Mouse (Mus musculus): Measurements from ENCODE around the gene Sez6l. TPM values are rescaled to one million over a fixed set of nuclear protein-coding genes. Genes with fewer than 3 reads are reported as not detected.
"Not testable (repeated sequence)": the region's sequence is repeated elsewhere in the genome, so short reads cannot be mapped to it uniquely, and the experiment has no call there.

Sez6l gene
- total RNA-seq, 2 experiments from 2014 or later: 226 to 228 TPM

DNA sequence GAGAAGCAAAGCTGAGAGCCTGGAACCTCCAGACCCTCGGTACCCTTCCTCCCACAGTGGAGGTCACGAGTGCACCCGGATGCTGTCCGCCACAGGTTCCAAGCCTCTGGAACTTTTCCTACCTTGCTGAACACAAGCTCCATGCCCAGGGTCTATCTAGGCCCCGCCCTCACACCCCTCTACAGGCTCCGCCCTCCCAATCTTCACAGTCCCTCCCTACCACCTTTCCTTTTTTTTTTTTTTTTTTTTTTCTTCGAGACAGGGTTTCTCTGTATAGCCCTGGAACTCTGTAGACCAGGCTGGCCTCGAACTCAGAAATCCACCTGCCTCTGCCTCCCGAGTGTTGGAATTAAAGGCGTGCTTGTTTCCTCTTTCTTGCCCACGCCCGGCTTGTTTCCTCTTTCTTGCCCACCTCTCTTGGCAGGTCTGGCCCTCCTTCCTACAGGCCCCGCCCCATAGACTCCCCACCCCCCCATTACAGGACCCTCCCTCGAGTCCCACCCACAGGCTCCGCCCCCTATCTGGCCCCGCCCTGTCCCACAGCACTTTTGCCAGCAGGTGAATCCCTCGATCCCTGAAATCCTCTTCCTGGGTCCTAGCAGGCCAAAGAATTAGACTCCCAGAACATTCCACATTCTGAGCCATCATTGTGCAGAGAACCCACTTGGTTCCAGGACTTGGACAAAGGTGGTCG is 128.1 kb downstream of the Sez6l start, which contains the start of gene Gm6588:
Gene Gm6588 (plus strand): TSS at position 680 of the 694 bp plus-strand sequence.
- no peak for DNase-seq (ENCODE audit: low spot score in 2 of 2)

DNA sequence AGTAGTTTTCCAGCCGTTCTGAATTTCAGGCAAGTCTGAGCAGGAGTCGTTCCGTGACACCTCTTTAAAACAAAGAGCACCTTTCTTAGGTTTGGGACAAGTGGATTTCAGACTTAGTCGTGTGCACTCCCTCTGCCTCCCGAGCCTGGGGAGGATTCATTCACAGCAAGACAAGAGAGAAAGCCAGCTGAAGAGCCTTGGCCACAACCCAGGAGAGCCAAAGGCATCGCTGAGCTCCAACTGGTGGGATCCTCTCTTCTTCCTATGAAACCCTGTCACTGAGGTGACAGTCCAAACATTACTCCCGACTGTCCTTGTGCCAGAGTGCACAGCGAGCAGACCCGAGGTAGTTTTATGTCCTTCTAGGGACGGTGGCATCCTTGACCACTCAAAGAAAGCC is 138.4 kb downstream of the Sez6l start:
- DNase-seq (ENCODE audit: low spot score in 2 of 2): no peak

DNA sequence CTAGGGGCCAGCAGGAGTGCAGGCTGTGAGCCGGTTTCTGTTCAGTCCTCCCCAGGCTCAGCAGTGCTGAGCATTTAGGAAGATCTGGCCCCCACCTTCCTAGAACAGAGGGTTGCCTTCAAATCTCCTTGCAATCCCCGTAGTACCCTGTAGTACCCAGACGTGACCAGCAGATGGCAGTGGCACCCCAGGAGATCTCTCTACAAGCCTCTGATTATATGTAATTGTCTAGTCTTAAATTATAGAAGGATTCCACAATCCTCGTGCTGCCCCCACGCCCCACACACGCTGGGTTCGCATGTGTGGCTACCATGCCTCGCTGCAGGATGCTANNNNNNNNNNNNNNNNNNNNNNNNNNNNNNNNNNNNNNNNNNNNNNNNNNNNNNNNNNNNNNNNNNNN is 144.0 kb downstream of the Sez6l start:
- DNase-seq (ENCODE audit: low spot score in 2 of 2): peak; percentile 77 to 94

DNA sequence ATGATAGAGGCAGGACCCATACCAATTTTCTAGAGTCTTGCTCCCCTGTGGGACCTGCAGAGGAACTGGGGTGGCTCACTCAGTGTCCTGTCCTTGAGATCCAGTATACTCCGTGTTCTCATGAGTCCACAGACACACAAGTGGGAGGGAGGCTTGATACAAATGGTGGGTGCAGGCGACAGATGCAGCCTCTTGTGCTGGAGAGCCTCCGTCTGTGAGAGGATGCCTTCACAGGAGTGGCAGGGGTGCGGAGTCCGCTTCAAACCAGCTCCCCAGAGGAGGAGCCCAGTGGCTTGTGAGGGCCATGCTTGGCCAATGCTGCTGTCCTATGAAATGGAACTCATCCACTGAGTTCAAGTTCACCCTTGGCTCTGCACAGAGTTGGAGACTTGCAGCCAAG is 145.0 kb downstream of the Sez6l start:
- peak in 1 of 2 experiments; percentile 79 for DNase-seq (ENCODE audit: low spot score in 2 of 2)

DNA sequence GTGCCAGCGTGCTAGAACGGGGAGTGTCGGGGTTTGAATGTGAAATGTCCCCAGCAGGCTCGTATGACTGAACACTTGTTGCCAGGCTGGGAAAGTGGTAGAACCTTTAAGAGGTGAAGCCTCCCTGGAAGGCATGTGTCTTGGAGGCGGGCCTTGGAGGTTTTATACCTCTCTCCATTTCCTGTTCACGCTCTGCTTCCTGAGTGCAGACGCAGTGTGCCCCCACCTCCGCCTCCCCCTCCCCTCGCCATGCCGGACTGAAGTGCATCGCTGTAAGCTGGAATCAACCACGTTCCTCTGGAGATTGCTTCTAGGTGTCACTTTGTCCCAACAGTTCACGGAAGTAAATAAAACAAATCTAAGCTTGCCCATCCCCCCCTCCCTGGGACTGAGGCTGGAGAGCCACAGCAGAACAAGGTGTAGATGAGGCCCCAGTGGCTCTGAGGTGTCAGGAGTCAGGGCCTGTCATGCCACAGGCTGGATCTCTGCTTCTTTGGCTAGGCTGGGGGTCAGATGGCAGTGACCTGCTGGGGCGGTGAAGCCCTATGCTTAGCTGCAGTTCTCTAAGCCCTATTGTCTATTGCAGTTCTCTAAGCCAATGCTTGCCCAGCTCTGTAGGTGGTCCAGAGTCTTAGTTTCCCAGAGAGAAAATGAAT is 145.7 kb downstream of the Sez6l start:
- DNase-seq (ENCODE audit: low spot score in 2 of 2): no peak

DNA sequence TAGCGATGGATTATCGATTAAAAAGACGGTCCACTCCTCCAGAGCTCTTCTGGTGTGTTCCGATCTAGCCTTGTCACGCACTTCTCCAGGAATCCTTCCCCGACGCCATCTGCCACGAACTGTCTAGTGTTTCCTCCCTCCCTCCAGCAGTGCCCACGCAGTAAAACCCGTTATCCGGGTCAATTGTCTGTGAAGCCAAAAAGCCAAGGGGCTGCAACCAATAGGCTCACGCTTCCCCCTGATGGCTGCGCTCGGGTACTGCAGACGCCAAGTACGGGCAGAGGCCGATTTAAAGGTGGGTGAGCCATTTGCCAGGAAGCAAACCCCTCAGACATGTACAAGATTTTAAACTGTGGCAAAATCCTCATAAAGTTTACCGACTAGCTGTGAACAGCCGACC is 148.0 kb downstream of the Sez6l start:
- peak; percentile 60 to 76 for DNase-seq (ENCODE audit: low spot score in 2 of 2)

DNA sequence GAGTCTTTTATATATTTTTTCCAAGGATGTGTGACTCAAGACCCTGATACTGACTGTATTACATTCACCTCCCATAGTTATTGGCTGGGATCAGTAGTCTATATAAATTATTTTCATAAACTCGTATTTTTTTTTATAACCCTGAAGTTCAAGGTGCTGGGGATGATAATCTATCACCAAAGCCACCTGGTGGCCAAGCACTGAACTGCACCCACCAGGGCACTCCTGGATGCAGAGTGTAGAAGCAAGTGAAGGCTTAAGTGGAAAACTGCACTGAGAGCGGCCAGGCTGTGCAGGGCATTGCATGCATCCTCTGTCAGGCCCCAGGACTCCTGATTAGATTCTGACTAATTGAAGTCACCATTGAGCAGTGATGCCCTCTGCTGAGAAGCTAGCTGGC is 149.7 kb downstream of the Sez6l start:
- peak in 1 of 2 experiments; percentile 84 for DNase-seq (ENCODE audit: low spot score in 2 of 2)

DNA sequence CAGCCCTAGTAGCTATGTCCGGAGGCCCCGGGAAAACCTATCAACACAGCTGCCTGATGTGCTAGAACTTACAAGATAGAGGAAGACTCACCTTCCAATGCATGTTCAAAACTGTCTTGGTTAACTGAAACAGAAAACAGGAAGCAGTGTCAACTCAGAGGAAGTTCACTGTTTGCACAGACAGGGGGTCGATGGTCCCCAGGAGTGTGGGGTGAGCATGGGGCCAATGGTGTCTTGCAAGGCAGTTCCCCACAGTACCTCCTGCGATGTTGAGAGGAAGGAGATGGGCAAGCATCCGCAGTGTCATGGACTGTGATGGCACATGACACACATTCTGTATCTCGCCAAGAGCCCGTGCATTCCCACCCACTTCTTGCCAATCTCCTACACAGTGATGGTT is 150.3 kb downstream of the Sez6l start:
- no peak for DNase-seq (ENCODE audit: low spot score in 2 of 2)

DNA sequence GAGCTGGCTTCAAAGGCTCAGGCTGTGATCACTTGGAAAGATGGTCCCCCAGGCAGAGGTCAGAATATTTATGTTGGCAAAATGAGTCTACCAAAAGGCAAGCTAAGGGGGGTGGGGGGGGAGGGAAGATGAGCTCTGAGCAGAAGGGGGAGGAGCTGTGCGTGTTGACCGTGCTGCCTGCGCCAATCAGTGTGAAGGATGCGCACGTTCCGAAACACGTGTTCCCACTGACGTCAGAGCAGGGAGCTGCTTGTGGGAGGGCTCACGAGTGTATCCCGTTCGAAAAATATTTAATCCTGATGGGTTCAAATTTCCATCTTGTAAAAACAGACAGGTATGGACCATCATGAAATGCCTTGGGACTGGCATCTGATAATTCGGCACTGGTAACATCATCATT is 157.4 kb downstream of the Sez6l start:
- no peak for DNase-seq (ENCODE audit: low spot score in 2 of 2)

DNA sequence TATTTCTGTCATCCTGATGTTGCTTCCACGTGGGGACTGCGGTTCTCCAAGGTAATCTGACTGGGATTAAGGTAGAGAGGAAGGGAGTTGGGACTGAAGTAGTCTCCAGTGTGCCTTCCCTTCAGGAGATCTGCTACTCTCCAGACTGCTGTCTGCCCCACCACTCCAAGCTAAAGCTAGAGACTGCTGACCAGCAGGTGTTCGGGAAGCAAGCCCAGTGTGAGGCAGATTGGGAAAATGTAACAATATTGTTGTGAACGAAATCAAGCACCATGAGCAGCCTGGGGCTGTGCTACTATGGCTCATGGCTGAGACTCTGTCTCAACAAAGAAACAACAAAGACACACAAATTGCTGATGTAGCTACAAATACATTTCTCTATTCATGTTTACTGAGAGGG is 159.0 kb downstream of the Sez6l start:
- DNase-seq (ENCODE audit: low spot score in 2 of 2): no peak

DNA sequence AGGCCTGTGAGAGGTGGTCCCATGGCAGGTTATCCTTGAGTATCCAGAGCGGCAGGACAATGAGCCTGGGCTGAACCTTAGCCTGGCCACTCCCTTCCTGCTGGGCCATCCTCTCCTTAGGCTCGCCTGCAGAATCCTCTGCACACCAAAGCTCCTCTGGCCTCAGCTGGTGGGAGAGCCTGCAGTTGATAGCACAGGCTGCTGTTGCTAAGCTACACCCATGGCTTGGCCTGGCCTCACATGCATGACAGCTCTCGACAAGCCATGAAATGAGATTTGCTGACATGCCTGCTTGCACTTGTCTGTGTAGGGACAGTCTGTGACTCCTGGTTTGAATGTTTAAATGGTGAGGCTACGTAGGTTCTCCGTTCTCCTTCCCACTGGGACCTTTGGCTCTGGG is 160.3 kb downstream of the Sez6l start:
- DNase-seq (ENCODE audit: low spot score in 2 of 2): no peak

DNA sequence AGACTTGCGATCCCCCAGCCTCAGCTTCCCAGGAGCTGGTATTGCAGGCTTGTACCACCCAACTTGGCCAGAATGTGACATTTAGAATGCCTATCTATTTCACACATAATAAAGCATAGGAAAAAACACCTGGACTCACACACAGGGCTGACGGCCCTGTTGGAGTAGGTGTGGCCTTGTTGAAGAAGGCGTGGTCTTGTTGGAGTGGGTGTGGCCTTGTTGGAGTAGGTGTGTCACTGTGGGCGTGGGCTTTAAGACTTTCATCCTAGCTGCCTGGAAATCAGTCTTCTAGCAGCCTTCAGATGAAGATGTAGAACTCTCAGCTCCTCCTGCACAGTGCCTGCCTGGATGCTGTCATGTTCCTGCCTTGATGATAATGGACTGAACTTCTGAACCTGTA is 164.2 kb downstream of the Sez6l start:
- not testable (repeated sequence) for DNase-seq (ENCODE audit: low spot score in 2 of 2)

DNA sequence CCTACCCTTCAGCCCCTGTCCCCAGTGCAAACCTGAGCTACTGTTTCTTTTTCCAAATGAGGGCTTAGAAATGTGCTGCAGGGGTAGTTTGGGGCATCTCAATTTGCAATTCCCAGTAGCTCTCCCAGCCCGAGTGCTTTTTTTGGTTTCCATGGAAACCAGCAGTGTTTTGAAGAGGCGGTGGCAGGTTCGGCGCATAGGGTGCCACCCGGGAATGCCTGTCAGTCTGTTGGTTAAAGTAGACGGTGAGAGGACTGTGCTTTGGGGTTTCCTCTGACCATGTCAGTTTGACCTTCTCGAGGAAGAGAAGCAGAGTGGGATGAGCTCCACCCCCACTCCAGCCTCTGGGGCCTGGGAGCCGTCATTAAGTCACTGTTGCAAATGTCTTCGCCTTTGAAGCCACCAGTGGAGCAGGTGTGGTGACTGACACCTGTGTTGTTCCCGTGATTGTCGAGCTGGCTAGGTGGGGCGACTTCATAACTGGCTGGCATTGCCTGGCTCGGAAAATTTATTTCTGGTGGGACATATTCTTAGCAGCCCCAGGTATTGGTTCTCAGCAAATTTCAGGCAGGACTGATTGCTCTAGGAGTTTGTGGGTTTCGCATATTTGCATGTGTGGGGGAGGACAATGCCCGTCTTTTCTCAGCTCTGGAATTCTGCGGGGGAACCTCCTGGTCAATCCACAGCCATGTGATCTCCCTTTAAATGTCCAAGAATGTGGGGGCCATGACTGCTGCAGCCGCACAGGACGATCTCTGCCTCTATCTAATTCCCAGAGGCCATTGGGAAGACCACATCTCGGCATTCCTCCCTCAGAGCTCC is 165.3 kb downstream of the Sez6l start:
- DNase-seq (ENCODE audit: low spot score in 2 of 2): peak; percentile 70 to 80

DNA sequence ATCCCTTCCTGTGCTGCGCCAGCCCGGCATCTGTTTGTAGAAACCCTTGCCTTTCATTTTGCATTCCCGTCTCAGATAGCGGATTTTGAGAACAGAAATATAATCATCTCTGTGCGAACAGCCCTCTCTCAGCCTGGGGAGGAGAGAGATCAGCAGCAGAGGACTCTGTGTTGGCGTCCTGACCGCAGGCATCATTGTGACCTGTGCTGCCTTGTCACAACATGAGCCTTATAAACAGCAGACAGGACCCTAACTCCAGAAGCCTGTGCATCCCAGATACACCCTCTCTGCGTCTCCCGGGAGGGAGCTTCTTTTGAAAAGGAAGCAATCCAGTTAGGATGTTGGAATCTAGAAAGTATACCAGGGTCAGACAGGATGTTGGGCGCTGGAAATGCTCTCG is 165.9 kb downstream of the Sez6l start:
- DNase-seq (ENCODE audit: low spot score in 2 of 2): no peak

DNA sequence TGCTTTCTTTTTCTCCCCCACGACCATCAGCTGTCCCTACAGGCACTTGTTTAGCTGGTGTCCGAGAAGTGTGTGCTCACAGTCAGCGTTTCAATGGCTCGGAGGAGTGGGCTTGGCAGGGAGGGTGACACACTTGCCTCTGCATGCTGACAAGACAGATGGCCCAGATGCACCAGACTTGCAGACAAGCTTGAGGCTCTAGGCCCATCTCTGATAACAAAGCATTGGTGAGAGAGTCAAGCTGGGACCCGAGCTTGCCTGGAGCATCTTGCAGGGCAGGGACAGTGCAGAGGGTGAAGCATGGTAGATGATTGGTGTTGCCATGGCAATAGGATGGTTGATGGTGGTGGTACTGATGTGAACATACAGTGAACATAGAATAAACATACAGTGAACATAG is 167.7 kb downstream of the Sez6l start:
- DNase-seq (ENCODE audit: low spot score in 2 of 2): no peak

DNA sequence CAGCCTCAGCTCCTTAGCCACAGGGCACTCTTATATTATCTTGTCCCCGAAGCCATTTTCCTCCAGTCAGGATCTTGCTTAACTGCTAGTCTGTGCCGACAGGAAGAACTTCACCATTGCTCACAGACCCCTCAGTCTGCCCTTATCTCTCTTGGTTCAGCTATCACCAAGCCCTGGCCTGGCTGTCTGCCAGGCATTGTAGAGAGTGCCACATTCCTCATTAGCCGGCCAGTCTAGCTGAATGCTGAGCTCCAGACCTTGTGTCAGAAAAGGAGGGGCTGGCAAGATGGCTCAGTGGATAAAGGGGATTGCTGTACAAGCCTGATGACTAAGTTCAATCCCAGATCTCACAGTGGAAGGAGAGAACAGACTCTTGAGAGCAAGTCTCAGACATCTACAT is 171.0 kb downstream of the Sez6l start:
- no peak for DNase-seq (ENCODE audit: low spot score in 2 of 2)

DNA sequence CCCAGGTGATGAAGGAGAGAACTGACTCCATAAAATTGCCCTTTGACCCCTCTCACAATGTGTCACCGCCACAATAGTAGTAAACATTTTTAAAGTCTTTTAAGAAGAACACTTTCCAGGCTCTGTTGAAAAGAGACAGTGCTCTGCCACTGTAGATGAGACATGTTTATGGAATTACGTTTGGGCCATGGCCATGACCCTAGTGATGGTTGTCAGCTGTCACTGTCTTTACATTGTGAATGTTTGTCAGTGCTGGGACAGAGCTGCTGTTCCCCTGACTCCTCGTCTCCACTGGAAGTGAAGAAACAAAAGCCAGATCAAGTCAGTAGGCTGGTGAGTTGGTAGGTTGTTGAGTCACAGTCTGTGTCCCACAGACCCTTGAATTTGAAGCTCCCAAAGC is 174.5 kb downstream of the Sez6l start:
- no peak for DNase-seq (ENCODE audit: low spot score in 2 of 2)

DNA sequence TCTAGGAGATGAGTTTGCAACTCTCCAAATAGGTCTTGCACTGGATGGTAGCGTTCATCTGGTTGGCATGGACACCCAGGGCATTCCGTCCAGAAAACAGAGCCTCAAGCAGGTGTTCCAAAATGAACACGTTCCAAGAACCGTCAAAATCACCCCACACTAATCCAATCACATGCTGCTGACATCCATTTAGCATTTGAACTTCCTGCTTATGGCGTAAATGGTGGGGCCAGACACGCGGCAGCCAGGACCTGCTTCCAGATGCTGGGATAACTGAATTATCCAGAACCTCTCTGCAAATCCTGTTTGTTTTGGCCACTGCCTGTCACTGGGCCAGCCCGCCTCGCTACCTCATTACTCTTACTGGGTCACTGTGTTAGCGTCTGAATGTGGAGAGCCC is 177.7 kb downstream of the Sez6l start:
- no peak for DNase-seq (ENCODE audit: low spot score in 2 of 2)

DNA sequence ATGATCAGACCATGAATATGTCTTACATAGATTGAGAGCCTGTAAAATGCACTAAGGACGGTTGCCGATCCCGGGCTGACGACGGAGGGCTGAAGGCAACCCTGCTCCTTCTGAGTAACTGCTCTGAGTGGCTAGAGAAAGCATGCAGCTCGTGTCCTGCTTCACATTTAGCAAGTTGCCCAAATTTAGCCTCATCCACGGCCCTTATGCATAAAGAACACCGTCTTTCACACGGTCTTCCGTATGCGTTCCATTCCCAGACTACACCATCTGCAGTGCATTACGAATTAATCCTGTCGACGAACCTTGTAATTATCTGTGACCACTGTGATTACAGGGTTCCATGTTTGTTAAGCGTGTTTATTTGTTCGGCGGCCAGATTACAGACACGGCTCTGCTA is 180.9 kb downstream of the Sez6l start:
- no peak for DNase-seq (ENCODE audit: low spot score in 2 of 2)

DNA sequence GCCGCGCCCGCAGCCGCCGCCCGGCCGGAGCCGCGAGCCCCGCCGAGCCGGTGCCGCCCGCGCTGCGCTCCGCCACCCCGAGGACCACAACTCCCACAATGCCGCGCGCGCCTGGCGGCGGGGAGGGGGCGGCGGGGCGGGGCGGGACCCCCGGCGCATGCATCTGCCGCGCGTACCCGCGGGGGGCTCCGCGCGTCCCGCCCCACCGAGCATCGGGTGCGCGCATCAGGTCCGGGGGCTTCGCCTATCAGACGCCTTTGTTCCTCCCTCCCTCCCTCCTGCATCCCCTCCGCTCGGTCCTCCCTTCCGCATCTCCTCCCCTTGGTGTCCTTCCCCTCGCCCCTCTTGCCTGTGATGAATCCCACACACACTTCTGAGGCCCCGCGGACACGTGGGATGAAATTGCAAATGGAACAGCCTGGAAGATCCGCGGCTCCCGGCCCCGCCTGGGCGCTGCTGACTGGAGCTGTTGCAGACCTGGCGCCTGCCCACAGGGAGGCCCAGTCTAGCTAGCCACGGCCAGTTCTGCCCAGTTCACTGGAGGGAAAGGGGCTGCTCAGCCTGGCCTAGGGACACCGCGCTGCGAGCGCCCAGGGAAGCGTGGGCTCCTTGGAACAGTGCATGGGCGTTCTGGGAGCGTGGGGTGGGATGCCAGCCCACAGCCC is 182.1 kb downstream of the Sez6l start, which contains the start of gene Asphd2:
Gene Asphd2 (minus strand): TSS at position 88 of the 665 bp plus-strand sequence.
- peak; percentile 86 to 87 for DNase-seq (ENCODE audit: low spot score in 2 of 2)

DNA sequence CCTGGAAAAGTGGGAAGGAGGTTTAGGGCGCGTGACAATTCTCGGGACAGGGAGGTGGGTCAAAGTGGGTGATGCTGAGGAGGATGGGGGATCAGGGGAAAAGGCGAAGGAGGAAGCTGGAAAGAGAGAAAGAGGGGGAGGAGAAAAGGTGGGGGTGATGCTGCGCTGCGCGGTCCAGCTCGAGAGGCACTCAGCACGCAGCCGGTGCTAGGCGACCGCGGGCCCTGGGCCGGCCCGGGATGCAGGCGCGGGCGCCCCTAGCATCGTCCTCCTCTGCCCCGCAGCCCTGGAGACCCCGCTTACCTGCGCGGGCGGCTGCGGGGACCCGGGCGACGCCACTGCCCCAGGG is 182.6 kb downstream of the Sez6l start:
- DNase-seq (ENCODE audit: low spot score in 2 of 2): no peak

Data from layer of hippocampus, adult 18-20 months (tissue).